Mouse (Mus musculus): ENCODE measurements around the gene Myh8.

GRCm38 (mm10) chr11:67237481-67238079 lies 39.3 kb upstream of the Myh8 start, which contains the start of gene Myh4:
- TF ChIP-seq POLR2A (IDR thresholded peaks at IDR 0.05; ENCODE audit: low read depth, low read length): no peak
- no peak for TF ChIP-seq CTCF (IDR thresholded peaks at IDR 0.05; ENCODE audit: extremely low read depth, insufficient read length, insufficient replicate concordance, low read depth, low read length)

Data from small intestine, adult 2 months (tissue).